8 mouse cellular contexts compared by ENCODE assay signal in the genomic region with DNA sequence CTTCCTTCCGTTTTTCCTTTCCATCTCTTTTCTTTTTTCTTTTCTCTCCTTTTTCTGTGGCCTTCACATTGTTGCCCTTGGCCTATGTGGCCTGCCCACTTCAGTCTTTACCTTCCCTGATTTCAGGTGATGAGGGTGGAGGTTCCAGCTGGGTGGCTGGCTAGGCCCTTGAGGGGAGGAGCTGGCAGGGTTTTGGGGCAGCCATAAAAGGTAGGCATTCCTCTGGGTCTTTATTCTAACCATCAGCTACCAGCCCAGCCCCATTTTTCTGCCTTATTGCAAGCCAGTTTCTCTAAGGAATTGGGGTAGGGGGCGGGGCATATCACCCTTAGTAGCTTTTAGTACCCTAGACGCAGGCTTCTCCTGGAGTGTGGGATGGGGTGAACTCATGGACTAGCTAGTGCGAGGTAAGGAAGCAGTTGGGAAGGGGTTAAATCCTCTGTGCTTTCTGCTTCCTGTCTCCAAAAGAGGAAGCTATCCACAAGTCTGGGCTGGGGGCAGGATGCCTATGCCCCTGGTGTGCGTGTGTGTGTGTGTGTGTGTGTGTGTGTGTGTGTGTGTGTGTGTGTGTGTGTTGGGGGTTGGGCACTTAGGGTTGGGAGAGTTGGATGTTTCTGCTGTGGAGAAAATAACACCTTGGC. TPM values are rescaled to one million over a fixed set of nuclear protein-coding genes. Genes with fewer than 3 reads are reported as not detected.
A peak's percentile ranks its signal among the peaks of the same experiment; 100 is the strongest.
DNase-seq lines count a peak whose midpoint lies in the region; ATAC-seq and TF ChIP-seq lines count a peak whose summit lies in the region.

No protein-coding gene starts in this region.

- no peak for TF ChIP-seq POLR2A in testis, adult 2 months (IDR thresholded peaks at IDR 0.05; ENCODE audit: control insufficient read depth, low read depth, low read length)

- H3K27me3 ChIP-seq in testis, adult 2 months (ENCODE audit: control insufficient read depth, insufficient read depth, low read length): no peaks in the 10 kb centered on the region
- no peaks in the 10 kb centered on the region for H3K27me3 ChIP-seq in kidney, postnatal 0 days (ENCODE audit: insufficient read depth, low read length)

- H3K9me3 ChIP-seq in kidney, postnatal 0 days (replicated peaks; ENCODE audit: low read length): no peaks in the 10 kb centered on the region

- no peak for ATAC-seq in kidney, postnatal 0 days (replicated peaks; ENCODE audit: low FRiP score, low read depth)
- ATAC-seq in megakaryocyte, adult 5-6 weeks (ENCODE audit: poor library complexity, severe bottlenecking): peak; percentile 41

- peak overlapping the region; percentile 42 for H3K9ac ChIP-seq in kidney, postnatal 0 days (ENCODE audit: low read depth, low read length)

- H3K4me2 ChIP-seq in kidney, postnatal 0 days (ENCODE audit: low read length): peak overlapping the region; percentile 99

- intact Hi-C loops in gastrocnemius, postnatal 14 days (cut with DNase I; ENCODE audit: low total_unique reads): no loop called here

- no peak overlapping the region; the same call in 1 of the 2 replicates for H3K4me3 ChIP-seq in testis, adult 2 months (ENCODE audit: control insufficient read depth, low read depth, low read length)
- peak overlapping the region; percentile 64 for H3K4me3 ChIP-seq in kidney, postnatal 0 days (replicated peaks; ENCODE audit: low read depth, low read length)

- 0 out of 2 replicates have a peak overlapping the region, but pooled peaks have one; percentile 9 for H3K27ac ChIP-seq in testis, adult 2 months (ENCODE audit: control insufficient read depth, insufficient read depth, low read depth, low read length)
- H3K27ac ChIP-seq in kidney, postnatal 0 days: peak overlapping the region; percentile 97

- DNase-seq in testis, postnatal 14 days (ENCODE audit: low spot score): no peak
- peak; percentile 56 to 63 for DNase-seq in heart, adult 9 months (ENCODE audit: low spot score in 2 of 2)
- peak; percentile 58 for DNase-seq in kidney, postnatal 0 days (ENCODE audit: low spot score)
- peak; percentile 58 for DNase-seq in thymus, postnatal 14 days
- DNase-seq in gastrocnemius, postnatal 14 days: no peak
- no peak for DNase-seq in layer of hippocampus, adult 9-10 months (ENCODE audit: low spot score)

- 15% methylated on average over 5 of the region's 5 CpGs for WGBS in kidney, postnatal 0 days

- no peaks in the 10 kb centered on the region for H3K36me3 ChIP-seq in testis, adult 2 months (ENCODE audit: control insufficient read depth, insufficient read depth, low read length)
- H3K36me3 ChIP-seq in kidney, postnatal 0 days (ENCODE audit: insufficient read depth, low read length): peaks cover 10% of the 10 kb centered on the region

- no peak for TF ChIP-seq CTCF in testis, adult 2 months (IDR thresholded peaks at IDR 0.05; ENCODE audit: control insufficient read depth, insufficient read depth, insufficient replicate concordance, low read depth, low read length)
- no peak for TF ChIP-seq CTCF in kidney, postnatal 0 days (IDR thresholded peaks at IDR 0.05; ENCODE audit: low read depth)

- H3K4me1 ChIP-seq in testis, adult 2 months (ENCODE audit: control insufficient read depth, insufficient read depth, low read length): peaks cover 7% of the 10 kb centered on the region
- peaks cover 13% of the 10 kb centered on the region for H3K4me1 ChIP-seq in kidney, postnatal 0 days (replicated peaks; ENCODE audit: insufficient read depth, low read length)

RNA-seq across cellular contexts. Expression of gene Tsc22d4, which starts 2.7 kb away (rescaled TPM):
- polyA plus RNA-seq in testis, adult 2 months (2012; rRNA removed): 423 and 435 TPM in 2 replicates
- polyA plus RNA-seq in kidney, postnatal 0 days (2015; fragmentation: Nextera tagmentation; extraction: Ambion mirVana): 107 and 110 TPM in 2 replicates
- total RNA-seq in megakaryocyte, adult 5-6 weeks (2015): 55.9 and 74.7 TPM in 2 replicates
- total RNA-seq in megakaryocyte, adult 5-6 weeks (2017): 112 and 113 TPM in 2 replicates
- 100 to 1,000 TPM; 118 to 156 TPM for total RNA-seq in gastrocnemius, postnatal 14 days (2021)

RNA-seq across cellular contexts. Expression of gene Nyap1, which starts 6.8 kb away (rescaled TPM):
- 0.97 and 0.98 TPM in 2 replicates for polyA plus RNA-seq in testis, adult 2 months (2012; rRNA removed)
- 1.2 and 1.6 TPM in 2 replicates for polyA plus RNA-seq in kidney, postnatal 0 days (2015; fragmentation: Nextera tagmentation; extraction: Ambion mirVana)
- total RNA-seq in megakaryocyte, adult 5-6 weeks (2015): 0.21 and 0.27 TPM in 2 replicates
- 0.84 and 1.1 TPM in 2 replicates for total RNA-seq in megakaryocyte, adult 5-6 weeks (2017)
- under 1 TPM; 0.39 to 0.42 TPM for total RNA-seq in gastrocnemius, postnatal 14 days (2021)

RNA-seq across cellular contexts. Expression of gene Ppp1r35, which starts 30.4 kb away (rescaled TPM):
- polyA plus RNA-seq in testis, adult 2 months (2012; rRNA removed): 48.3 and 60.4 TPM in 2 replicates
- 28.8 and 32.4 TPM in 2 replicates for polyA plus RNA-seq in kidney, postnatal 0 days (2015; fragmentation: Nextera tagmentation; extraction: Ambion mirVana)
- total RNA-seq in megakaryocyte, adult 5-6 weeks (2015): 48.6 and 55.3 TPM in 2 replicates
- total RNA-seq in megakaryocyte, adult 5-6 weeks (2017): 34.1 and 40.1 TPM in 2 replicates
- total RNA-seq in gastrocnemius, postnatal 14 days (2021): 1 to 10 TPM; 6.8 to 7.2 TPM

RNA-seq across cellular contexts. Expression of gene Mepce, which starts 39.2 kb away (rescaled TPM):
- 103 and 114 TPM in 2 replicates for polyA plus RNA-seq in testis, adult 2 months (2012; rRNA removed)
- polyA plus RNA-seq in kidney, postnatal 0 days (2015; fragmentation: Nextera tagmentation; extraction: Ambion mirVana): 11.6 and 12.3 TPM in 2 replicates
- 20.9 and 24.0 TPM in 2 replicates for total RNA-seq in megakaryocyte, adult 5-6 weeks (2015)
- total RNA-seq in megakaryocyte, adult 5-6 weeks (2017): 16.2 and 22.8 TPM in 2 replicates
- total RNA-seq in gastrocnemius, postnatal 14 days (2021): 10 to 100 TPM; 20.7 to 21.1 TPM

RNA-seq across cellular contexts. Expression of gene Zcwpw1, which starts 39.3 kb away (rescaled TPM):
- polyA plus RNA-seq in testis, adult 2 months (2012; rRNA removed): 10.9 and 12.3 TPM in 2 replicates
- polyA plus RNA-seq in kidney, postnatal 0 days (2015; fragmentation: Nextera tagmentation; extraction: Ambion mirVana): 14.5 and 15.7 TPM in 2 replicates
- total RNA-seq in megakaryocyte, adult 5-6 weeks (2015): 6.4 and 10.0 TPM in 2 replicates
- 16.1 and 18.1 TPM in 2 replicates for total RNA-seq in megakaryocyte, adult 5-6 weeks (2017)
- total RNA-seq in gastrocnemius, postnatal 14 days (2021): 1 to 10 TPM in 1 of 2 experiments, under 1 TPM in 1; 0.84 to 1.7 TPM

Comparison
In these comparisons a context has a peak if more than half of its experiments do, and no peak if none do; other contexts are left out.
1. DNase-seq: peak in heart, adult 9 months (2 of 2), kidney, postnatal 0 days (single experiment) and thymus, postnatal 14 days (single experiment); none in testis, postnatal 14 days (single experiment), gastrocnemius, postnatal 14 days (single experiment) and layer of hippocampus, adult 9-10 months (single experiment).
2. RNA of gene Ppp1r35, which starts 30.4 kb away (total RNA-seq): 34.1 to 55.3 TPM in megakaryocyte, adult 5-6 weeks; 6.8 to 7.2 TPM in gastrocnemius, postnatal 14 days; every median in the first group is over 4 times any median in the second.